Mouse (Mus musculus): ENCODE measurements at regions not wholly inside any gene's neighbourhood (a gene's known extent, or its start where the extent isn't known, plus 50 kb on each side); places are given as distances from the start of the nearest gene placed in this dataset.
"Not testable (repeated sequence)": the region's sequence is repeated elsewhere in the genome, so short reads cannot be mapped to it uniquely, and the experiment has no call there.

DNA sequence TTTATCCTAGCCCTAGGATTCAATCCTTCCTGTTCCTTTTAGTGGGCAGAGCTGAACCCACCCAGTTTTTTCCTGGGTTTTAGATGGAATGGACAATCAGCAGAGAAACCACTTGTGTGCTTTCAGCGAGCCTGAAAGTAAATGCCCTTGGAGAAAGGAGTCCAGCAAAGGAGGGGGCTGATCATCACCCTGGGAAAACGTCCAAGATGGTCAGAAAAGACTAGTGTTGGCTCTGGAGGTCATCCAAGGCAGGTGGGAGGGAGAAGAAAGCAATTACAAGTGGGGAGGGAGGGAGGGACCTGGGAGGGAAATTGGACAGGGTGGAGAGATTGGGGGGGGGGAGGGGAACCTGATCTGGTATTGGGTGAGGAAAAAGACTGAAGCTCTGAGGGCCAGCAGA lies 55.6 kb upstream of the Zfp366 start:
- no peak for DNase-seq (ENCODE audit: low spot score in 2 of 2)

DNA sequence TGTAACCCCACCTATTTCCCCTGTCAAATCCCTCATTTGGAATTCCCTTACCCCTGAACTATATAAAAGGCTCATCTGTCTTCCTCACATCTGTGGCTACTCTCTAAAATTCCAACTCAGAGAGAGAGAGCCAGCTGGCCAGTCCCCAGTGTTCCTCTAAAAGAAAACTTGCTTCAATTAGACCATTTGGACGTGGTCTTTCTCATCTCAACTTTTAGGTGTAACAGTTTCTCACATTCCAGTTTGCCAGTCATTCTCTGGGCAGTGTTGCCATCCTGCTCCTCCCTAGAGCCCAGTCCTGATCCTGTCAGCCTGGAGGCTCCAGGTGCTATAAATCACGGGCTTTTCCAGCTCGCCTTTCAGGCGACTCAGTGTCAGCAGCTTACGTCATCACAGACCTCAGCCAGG lies 56.3 kb upstream of the Zfp366 start:
- DNase-seq (ENCODE audit: low spot score in 2 of 2): no peak

DNA sequence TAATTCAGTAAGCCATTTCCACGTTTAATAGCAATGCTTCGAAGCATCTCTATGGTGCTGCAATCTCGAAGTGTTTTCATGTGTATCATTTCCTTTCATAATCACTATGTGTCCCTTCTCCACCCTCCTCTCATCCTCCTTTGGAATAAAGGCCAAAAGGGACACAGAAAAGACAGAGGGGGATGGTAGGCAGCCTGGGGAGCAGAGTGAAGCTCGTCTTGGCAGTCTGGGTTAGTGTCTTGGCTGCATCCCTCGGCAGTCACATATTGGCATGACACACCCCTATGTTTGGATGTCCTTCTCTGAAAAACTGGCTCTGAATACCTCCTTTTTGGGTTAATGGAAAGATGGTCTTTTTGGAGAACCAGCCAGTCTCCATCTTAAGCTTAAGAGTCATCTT lies 56.9 kb upstream of the Zfp366 start:
- DNase-seq (ENCODE audit: low spot score in 2 of 2): no peak

DNA sequence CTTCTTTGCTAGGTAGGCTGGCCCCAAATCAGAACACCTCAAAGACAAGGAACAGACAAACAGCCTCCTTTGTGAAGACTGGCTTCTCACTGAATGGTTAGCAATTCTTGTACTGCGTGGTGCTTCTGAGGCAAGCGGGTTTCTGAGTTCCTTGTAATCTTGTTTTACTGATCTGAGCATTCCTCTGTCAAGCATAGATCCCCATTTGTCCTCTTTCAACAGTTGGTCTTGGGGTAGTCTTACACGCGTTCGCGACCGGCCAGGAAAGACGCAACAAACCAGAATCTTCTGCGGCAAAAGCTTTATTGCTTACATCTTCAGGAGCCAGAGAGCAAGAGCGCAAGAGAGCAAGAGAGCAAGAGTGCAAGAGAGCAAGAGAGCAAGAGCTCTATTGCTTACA lies 57.7 kb upstream of the Zfp366 start:
- not testable (repeated sequence) for DNase-seq (ENCODE audit: low spot score in 2 of 2)

DNA sequence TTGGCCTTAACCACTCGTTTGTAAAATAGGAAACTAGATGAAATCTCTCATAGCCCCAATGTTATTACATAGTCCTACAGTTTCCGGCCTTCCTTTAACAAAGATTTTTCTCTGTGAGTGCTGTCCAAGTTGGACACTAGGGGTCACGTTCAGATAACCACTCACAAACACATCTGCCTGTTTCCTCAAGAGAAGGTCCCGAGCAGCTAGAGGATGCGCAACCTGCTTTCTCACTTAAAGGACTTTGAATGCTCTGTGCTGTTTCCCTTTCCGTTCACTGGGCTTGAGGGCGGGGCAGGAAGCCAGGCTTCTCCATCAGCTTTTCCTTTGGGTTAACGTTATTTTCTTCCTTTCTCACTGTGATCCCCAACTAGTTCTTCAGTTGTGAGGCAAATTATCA lies 58.1 kb upstream of the Zfp366 start:
- no peak for DNase-seq (ENCODE audit: low spot score in 2 of 2)

DNA sequence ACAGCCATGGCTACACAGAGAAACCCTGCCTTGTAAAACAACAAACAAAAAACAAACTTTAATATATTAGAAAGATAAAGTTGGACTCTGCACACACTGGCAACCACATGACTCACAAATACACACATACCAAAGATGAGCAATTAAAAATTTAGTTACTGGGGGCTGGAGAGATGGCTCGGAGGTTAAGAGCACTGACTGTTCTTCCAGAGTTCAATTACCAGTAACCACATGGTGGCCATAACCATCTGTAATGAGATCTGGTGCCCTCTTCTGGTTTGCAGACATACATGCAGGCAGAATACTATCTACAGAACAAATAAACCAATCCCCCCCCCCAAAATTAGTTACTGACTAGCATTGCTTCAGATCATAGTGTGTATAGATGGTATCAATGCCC lies 58.7 kb upstream of the Zfp366 start:
- DNase-seq (ENCODE audit: low spot score in 2 of 2): no peak

DNA sequence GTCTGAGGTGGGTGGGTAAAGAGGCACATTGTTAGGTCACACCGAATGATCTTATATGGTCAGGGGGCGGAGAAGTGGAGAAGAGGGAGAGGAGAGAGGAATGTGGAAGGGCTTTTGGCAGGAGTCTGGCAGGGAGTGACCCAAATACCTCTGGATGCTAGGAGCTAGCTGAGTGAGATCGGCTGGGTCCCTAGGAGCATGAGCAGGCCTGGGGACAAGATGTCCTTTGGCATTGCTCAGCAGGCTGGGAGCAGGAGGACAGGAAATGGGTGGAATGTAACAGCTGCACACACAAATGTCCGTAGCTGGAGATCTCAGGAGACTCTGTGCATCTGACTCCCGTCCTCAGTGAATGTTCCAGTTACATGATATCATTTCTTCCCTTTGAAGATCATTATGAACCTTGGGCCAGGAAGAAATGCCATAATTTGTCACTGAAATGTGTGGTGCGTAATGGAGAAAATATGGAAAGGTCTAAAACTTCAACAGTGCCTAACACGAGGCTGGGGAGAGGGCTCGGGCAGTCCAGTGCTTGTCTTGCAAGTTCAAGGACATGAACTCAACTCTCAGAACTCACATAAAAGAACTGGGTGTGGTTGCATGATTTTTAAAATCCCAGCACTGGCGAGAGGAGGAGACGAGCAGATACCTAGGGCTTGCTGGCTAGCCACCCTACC lies 59.6 kb upstream of the Zfp366 start:
- DNase-seq (ENCODE audit: low spot score in 2 of 2): no peak

DNA sequence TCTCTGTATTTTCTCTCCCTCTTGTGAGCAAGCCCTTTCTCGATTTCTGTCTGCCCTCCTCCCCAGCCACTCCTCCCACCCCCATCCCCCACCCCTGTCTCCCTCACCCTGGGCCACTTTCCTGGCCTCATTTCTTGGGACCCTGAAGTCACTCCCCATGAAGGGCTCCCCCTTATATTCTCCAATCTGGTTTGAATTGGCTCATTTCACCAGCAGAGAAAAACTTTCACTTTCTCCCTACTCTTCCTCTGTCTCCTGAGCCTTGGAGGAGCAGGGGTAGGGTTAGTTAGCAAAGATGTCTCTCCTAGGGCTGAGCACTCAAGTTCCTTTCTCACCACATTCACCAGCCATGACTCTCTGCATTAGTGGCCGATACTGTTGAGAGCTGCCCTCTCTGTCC lies 60.5 kb upstream of the Zfp366 start:
- DNase-seq (ENCODE audit: low spot score in 2 of 2): no peak

DNA sequence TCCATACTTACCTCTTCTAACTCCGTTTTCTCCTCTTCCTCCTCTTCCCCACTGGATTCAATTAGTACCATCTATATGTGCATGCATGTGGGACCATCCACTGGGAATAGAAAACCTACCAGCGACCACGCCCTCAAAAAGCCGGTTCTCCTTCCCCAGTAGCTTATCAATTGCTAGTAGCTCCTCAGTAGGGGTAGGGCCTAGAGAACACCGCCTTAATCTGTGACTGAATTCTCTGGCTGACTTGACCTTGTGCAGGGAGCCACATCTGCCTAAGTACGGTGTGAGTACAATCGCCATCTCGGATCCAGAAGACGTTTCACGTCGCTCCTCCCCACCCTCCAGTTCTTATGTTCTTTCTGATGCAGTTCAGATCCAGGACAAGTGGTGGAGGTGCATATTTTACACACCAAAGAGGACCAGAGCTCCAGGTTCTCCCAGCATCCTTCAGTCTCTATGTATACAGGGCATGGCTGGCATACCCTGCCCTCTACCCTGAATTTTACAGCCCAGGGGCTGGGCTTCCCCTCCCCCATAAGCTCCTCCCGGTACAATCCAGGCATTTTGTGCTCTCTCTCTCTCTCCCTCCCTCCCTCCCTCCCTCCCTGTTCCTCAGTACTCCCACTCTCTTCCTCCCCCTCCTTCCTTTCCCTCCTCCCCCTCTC lies 61.0 kb upstream of the Zfp366 start:
- no peak for DNase-seq (ENCODE audit: low spot score in 2 of 2)

DNA sequence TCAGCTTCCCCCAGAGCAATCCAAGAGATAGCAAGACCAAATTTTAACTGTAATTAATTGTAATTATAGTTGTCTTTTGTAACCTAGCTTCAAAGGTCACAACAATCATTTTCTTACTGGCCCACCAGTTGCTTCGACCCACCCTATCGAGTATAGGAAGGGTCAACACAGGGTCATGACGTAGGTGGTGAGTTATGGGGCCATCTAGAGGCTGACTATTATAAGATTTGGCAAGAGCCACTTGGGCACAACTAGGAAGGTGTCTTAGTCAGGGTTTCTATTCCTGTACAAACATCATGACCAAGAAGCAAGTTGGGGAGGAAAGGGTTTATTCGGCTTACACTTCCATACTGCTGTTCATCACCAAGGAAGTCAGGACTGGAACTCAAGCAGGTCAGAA lies 62.1 kb upstream of the Zfp366 start:
- DNase-seq (ENCODE audit: low spot score in 2 of 2): not testable (repeated sequence)

DNA sequence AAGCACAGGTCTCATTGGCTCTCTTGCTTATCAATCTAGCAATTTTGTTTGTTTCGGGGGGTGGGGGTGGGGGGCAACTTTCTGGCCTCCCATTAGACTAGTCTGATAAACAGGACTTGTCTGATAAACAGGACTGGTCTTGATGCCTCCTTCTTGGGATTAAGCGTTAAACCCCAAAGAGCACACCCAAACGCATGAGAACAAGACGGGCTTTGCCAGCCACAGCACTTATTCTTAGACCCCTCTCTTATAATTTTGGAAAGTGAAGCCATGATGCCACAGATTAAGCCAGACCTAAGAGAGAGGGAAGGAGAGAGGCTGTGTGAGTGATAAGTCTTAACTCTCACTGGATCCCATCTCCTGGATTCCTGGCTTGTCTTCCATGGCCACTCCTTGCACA lies 63.5 kb upstream of the Zfp366 start:
- no peak for DNase-seq (ENCODE audit: low spot score in 2 of 2)

DNA sequence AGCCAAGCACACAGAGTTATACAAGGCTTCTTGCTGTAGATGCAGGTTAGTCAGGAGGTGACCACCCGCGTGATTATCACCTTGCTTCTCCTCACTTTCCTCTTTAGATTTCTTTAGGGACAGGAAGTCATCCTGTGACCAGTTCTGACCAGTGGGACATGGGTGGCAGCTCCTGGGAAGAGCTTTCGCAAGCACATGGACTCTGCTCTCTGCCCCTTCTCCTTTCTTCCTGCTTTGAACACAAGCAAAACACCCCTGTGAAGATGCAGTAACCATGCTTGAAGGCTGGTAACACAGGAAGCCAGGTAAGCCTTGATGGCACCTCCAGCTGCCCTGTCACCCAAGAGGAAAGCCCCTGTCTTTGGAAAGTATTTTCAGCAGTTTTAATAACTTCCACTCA lies 64.7 kb upstream of the Zfp366 start:
- DNase-seq (ENCODE audit: low spot score in 2 of 2): no peak

DNA sequence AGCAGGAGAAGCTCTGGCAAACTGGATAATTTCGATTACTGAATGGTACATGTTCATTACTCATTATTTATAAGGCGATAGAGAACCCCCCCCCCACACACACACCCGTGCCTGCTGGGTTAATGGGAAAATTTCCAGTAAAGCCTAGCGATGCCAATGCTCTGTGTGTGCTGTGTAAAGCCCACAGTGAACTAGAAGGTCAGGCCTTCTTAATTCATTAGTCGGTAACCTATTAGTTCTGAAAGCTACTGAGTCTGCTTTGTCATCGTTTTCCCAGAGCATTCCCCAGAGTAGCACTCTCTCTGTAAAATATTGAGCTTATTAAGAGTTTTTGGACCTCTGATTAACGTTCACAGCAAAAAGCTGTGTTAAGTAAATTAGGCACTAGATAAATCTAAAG lies 65.7 kb upstream of the Zfp366 start:
- no peak for DNase-seq (ENCODE audit: low spot score in 2 of 2)

DNA sequence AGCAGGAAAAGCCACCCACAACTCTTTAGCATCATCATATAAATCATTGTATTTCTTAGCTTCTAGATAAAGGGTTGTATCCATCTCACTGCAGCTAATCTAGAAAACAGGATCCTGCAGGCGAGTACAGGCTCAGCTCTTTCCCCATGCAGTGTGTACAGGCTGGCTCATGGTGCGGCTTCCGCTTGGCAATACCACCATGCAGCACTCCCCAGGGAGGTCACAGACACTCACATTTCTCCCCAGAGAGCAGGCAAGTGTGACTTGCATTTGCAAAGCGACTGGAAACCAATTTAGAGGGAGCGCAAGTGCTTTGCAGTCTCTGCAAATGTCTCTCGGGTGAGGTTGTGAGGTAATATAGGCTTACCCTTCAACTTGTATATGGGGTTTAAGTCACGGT lies 69.1 kb upstream of the Zfp366 start:
- DNase-seq (ENCODE audit: low spot score in 2 of 2): no peak

DNA sequence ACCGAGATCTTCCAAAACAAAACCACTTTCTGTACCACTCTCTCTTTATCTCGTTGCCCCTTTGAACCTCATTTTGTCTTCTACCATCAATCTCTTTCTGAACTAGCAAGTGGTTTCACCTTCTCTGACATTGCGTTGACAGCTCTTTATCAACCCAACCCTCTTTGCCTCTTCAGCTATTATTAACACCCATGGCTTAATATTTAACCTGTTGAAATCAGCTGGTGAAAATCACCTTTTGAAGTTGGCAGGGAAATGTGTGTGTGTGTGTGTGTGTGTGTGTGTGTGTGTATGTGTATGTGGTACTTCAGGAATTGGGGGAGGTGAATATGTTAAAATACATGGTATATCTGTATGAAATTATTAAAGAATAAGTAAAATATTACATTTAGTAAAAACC lies 70.1 kb upstream of the Zfp366 start:
- no peak for DNase-seq (ENCODE audit: low spot score in 2 of 2)

DNA sequence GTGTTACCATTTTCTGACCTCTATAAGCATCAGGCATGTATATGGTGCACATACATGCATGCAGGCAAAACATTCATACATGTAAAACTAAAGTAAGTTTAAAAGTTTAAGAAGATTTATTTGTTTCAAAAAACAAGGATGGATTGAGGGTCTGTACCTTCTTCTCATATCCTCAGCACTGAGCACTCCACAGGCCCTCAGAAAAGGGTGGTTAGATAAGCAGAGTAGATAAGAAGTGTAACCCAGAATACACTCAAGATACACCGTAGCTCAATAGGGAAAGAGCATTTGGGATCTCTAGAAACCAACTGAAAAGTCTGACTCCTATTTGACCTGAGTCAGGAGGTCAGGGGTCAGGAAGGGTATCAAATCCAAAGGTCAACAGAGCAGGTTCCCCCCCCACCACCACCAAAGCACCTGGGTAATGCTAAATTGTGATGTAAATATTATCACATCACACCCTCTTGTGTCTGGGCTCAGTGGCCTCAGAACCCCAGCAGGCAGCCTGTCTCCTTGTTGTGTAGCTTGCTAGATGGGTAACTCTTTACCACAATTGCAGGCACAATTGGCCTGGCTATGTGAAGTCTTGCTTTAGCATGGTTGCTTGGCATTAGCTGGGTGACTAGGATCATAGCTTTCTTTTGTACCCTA lies 72.8 kb upstream of the Zfp366 start:
- no peak for DNase-seq (ENCODE audit: low spot score in 2 of 2)

DNA sequence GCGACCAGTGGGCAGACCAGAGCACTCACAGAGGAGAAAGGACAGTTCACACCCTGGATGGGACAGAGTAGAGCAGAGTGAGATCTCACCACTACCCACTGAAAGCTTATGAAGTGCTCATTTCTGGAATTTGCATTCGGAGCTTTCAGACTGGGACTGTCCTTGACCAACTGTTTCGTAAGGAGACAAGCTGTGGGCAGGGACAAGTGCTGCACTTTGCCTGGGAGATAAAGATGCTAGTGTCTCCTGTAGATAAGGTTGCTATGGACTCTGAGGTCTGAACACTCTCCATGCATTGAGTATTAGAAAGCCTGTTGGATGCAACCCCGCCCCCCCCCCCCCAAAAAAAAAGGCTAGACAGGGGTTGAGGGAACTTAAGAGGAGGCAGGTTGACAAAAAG lies 76.6 kb upstream of the Zfp366 start:
- DNase-seq (ENCODE audit: low spot score in 2 of 2): no peak

DNA sequence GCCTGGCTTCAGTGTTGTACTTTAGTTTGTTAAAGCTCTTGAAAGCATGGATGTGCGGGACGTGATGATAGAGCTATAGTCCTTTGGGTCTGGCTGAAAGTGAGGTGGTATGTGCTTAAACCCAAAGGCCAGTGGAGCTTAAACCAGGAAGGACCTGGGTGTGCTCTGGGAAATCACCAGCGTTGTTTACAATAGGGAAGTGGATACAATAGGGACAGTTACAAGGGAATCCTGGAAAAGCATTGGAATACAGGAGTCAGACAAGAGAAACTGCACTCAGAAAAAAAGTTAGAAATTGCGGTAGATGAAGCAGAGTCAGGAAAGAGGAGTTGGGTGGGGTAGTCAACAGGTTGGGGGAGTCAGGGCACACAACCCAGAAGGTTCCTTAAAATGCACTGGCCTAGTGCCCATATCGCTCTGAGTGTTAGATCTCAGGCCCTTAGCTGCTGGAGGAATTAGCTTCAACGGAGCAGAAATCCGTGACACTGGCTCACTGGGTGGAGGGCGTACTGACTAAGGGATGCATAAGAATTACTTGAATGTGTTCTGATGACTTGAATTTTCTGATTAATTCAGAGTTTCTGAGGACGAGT lies 82.4 kb upstream of the Zfp366 start:
- DNase-seq (ENCODE audit: low spot score in 2 of 2): no peak

DNA sequence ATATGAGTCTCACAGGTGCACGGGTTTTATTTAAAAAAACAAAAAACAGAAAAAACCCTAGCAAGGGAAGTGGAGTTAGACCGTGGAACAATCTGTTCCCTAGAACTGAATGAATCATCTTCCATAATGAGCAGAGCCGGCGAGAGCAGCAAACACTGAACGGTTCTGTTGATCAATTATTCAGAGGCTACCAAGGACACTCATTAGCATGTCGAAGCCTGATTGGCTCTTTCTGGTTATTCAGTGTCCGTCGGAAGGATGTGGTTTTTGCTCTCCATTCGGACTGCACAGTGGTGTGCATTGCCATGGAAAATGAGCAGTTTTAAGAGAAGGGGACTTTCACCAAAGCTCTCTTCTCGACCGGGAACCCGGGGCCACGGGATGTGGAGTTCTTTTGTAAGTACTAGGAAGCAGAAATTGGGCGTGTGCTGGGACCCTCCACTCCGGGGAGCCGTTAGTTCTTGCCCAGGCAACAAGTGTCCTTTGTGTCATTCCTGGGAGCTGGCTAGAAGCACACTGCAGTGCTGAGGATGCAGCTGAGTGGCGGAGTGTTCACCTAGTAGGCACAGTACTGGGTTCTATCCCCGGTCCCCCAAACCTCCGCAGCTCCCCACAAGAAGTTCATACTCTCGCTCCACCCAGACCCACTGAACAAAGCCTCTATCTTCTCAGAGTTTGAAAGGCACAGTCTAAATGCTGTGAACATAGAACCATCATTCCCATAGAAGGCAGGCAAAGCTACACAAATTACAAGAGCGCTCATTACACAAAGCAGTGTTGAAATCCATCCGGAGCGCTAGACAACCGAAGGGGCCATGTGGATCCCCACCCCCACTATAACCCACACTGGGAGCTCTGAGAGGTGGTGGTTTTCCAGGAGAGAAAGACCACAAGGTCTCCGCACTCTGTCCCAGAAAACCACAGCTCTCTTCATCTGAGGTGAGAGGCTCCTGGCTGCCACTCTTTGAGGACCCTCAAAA lies 83.9 kb upstream of the Zfp366 start:
- DNase-seq (ENCODE audit: low spot score in 2 of 2): peak; percentile 55 to 64

DNA sequence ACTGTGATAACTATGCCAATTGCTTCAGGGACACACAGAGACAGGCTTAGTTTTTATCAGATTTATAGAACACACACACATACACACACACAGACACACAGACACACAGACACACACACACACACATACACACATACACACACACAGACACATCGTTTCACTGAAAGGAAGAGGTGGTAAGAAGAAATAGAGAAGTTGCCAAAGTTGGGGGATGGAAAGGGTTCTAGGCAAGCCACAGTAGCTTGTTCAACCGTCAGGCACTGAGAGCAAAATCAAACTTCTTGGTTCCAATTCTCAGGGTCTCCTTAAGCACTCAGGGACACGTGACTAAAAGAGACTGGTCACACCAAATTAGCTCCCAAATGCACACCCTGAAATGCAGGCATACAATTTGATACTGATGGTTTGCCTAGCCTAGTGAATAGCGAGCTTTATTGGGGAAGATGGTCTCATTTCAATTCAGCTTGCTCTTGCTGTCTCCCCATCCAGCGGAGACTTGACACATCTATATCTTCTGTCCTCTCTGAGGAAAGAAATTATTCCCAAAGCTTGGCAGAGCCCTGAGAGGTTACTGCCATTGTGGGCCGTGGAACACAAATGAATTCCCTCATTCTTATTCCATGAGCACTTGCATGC lies 84.7 kb upstream of the Zfp366 start:
- DNase-seq (ENCODE audit: low spot score in 2 of 2): peak; percentile 21 to 40

DNA sequence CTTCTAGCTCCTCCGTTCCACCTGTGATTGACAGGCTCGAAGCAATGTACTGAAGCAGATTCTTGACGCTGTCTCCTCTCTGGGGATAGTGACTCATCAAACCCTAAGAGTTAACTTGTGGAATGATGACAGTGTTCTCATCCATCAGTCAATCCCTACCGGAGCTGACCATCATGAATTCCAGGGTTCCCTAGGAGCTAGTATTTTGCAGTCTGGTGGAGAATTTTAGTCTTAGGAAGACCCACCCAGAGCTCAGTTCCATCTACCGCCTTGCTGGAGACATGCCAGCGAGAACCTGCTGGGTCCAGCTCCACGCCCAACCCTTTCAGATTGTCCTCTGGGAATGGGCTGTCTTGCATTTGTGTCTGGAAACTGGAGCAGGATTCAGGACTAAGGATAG lies 85.4 kb upstream of the Zfp366 start:
- DNase-seq (ENCODE audit: low spot score in 2 of 2): no peak
